Mouse (Mus musculus) testis, postnatal 10 days (tissue): ENCODE measurements around the gene Trub2.
"Not testable (repeated sequence)": the region's sequence is repeated elsewhere in the genome, so short reads cannot be mapped to it uniquely, and the experiment has no call there.

Experiments used
- DNase-seq: peaks from one replicate; pipeline ENCODE4 v3.0.0; 2021; ENCODE audit warnings: low spot score

The Trub2 gene

GRCm38 (mm10) chr2:29787937-29788681, at the start of gene Trub2:
TSS of gene Trub2 (minus strand) at chr2:29788502.
- peak; percentile 86 for DNase-seq

GRCm38 (mm10) chr2:29835391-29835899, 47.1 kb upstream of the Trub2 start:
- no peak for DNase-seq

- DNase-seq: no peak
Observed at GRCm38 (mm10) chr2:29833796-29834195, 45.5 kb upstream of the Trub2 start.

- no peak for DNase-seq
Observed at GRCm38 (mm10) chr2:29831106-29831505, 42.8 kb upstream of the Trub2 start.

- no peak for DNase-seq
Observed at GRCm38 (mm10) chr2:29827709-29828024, 39.4 kb upstream of the Trub2 start.

GRCm38 (mm10) chr2:29826926-29827708, 38.8 kb upstream of the Trub2 start:
- DNase-seq: peak; percentile 93

GRCm38 (mm10) chr2:29826318-29826925, 38.1 kb upstream of the Trub2 start:
- DNase-seq: no peak

- peak; percentile 81 for DNase-seq
Observed at GRCm38 (mm10) chr2:29820025-29820817, 31.9 kb upstream of the Trub2 start, which contains the start of gene Urm1. TSS of gene Urm1 (plus strand) at chr2:29820075.

GRCm38 (mm10) chr2:29819363-29819762, 31.1 kb upstream of the Trub2 start:
- no peak for DNase-seq

GRCm38 (mm10) chr2:29817426-29818232, 29.3 kb upstream of the Trub2 start:
- DNase-seq: peak; percentile 90

GRCm38 (mm10) chr2:29815678-29816371, 27.5 kb upstream of the Trub2 start:
- DNase-seq: no peak

GRCm38 (mm10) chr2:29803400-29803831, 15.1 kb upstream of the Trub2 start:
- no peak for DNase-seq

GRCm38 (mm10) chr2:29802827-29803201, 14.5 kb upstream of the Trub2 start:
- DNase-seq: no peak

GRCm38 (mm10) chr2:29802075-29802826, 13.9 kb upstream of the Trub2 start, which contains the start of gene Slc27a4:
TSS of gene Slc27a4 (plus strand) at chr2:29802634.
- peak; percentile 99 for DNase-seq

GRCm38 (mm10) chr2:29792772-29793487, 4.6 kb upstream of the Trub2 start:
- DNase-seq: no peak

GRCm38 (mm10) chr2:29787104-29787917, 991 bp downstream of the Trub2 start, which contains the start of gene Coq4:
TSS of gene Coq4 (plus strand) at chr2:29787493.
- peak; percentile 82 for DNase-seq

- no peak for DNase-seq
Observed at GRCm38 (mm10) chr2:29784290-29784689, 4.0 kb downstream of the Trub2 start.

GRCm38 (mm10) chr2:29781256-29781655, 7.0 kb downstream of the Trub2 start:
- not testable (repeated sequence) for DNase-seq
